Mouse (Mus musculus) forebrain, embryonic 15.5 days (tissue): ENCODE data around the gene Gfm1. TPM values are rescaled to one million over a fixed set of nuclear protein-coding genes. Genes with fewer than 3 reads are reported as not detected.

Experiments
- ATAC-seq: fragments of 200-750 bp; cut with Nextera tagmentation; replicated peaks from 2 replicates; pipeline ENCODE4 v1.8.0; 2017; ENCODE audit warnings: mild to moderate bottlenecking, moderate TSS enrichment, moderate library complexity
- H3K27ac ChIP-seq: fragments of 300-500 bp; sonication (generic); replicated peaks from 2 replicates; pipeline ENCODE4 v1.5.1; 2015; ENCODE audit warnings: mild to moderate bottlenecking, inconsistent platforms
- H3K27me3 ChIP-seq: fragments of 300-500 bp; sonication (generic); 2 replicates; pipeline ENCODE4 v1.6.1; 2015; ENCODE audit warnings: inconsistent platforms
- H3K36me3 ChIP-seq: fragments of 300-500 bp; sonication (generic); 2 replicates; pipeline ENCODE4 v1.6.1; 2015; ENCODE audit warnings: mild to moderate bottlenecking, inconsistent platforms
- H3K4me1 ChIP-seq: fragments of 300-500 bp; sonication (generic); 2 replicates; pipeline ENCODE4 v1.6.1; 2015; ENCODE audit warnings: inconsistent platforms
- H3K4me2 ChIP-seq: fragments of 300-500 bp; sonication (generic); replicated peaks from 2 replicates; pipeline ENCODE4 v1.6.1; 2015; ENCODE audit warnings: mild to moderate bottlenecking, inconsistent platforms
- H3K4me3 ChIP-seq: fragments of 300-500 bp; sonication (generic); 2 replicates; pipeline ENCODE4 v1.5.1; 2015; ENCODE audit warnings: mild to moderate bottlenecking, inconsistent platforms
- H3K9ac ChIP-seq: fragments of 300-500 bp; sonication (generic); replicated peaks from 2 replicates; pipeline ENCODE4 v1.6.1; 2015; ENCODE audit warnings: mild to moderate bottlenecking, inconsistent platforms
- H3K9me3 ChIP-seq: fragments of 300-500 bp; sonication (generic); 2 replicates; pipeline ENCODE4 v1.6.1; 2016; ENCODE audit warnings: inconsistent platforms
- WGBS: fragments of 180-500 bp; shearing (Covaris S2); methylation state at CpG from one replicate; pipeline ENCODE4 v1.1.7; 2015; ENCODE audit warnings: mixed read lengths; 5-methylcytosine and 5-hydroxymethylcytosine counted together
- polyA plus RNA-seq: library from polyadenylated mRNA; unstranded; fragments of >200 nt; fragmentation: Nextera tagmentation; extraction: Ambion mirVana; gene quantifications from 2 replicates; pipeline ENCODE4 v1.2.1, GENCODE M21; 2015

Gene Gfm1
- polyA plus RNA-seq, 1 experiment from 2014 or later = 33.2 TPM

- H3K27me3 ChIP-seq = no peaks in the 10 kb centered on the region
- H3K9ac ChIP-seq = no peak overlapping the region
- no peaks in the 10 kb centered on the region for H3K36me3 ChIP-seq
- no peak overlapping the region for H3K27ac ChIP-seq
- no peak overlapping the region for H3K4me2 ChIP-seq
- no peaks in the 10 kb centered on the region for H3K4me1 ChIP-seq
- no peak for ATAC-seq
- WGBS = 94% methylated on average over 4 of the region's 4 CpGs
- H3K9me3 ChIP-seq = no peaks in the 10 kb centered on the region
- no peak overlapping the region for H3K4me3 ChIP-seq
Observed at GRCm38 (mm10) chr3:67499406-67499791, 69.5 kb downstream of the Gfm1 start.

DNA sequence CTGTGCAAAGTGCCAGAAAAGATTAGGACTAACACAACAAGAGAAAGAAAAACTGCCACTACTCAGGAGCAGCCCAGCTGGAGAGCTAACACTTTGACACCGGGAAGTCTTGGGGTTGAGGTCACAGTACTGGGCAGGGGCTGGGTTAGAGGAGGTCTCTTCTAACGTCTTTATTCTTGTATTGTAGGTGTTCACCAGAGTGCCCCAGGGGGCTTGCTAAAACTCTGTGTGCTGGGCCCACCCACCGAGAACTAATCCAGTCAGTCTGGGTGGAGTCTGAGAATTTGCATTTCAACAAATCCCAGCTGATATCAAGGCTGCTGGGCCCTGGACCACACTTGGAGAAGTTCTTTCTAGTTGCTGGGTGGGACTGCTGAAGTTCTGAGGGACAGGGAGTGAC is 74.0 kb downstream of the Gfm1 start:
- no peak for ATAC-seq
- H3K4me1 ChIP-seq = no peaks in the 10 kb centered on the region
- no peaks in the 10 kb centered on the region for H3K36me3 ChIP-seq
- WGBS = 3% methylated on average over 3 of the region's 3 CpGs
- no peaks in the 10 kb centered on the region for H3K27me3 ChIP-seq
- no peak overlapping the region for H3K4me3 ChIP-seq
- H3K27ac ChIP-seq = no peak overlapping the region
- H3K9ac ChIP-seq = no peak overlapping the region
- no peaks in the 10 kb centered on the region for H3K9me3 ChIP-seq
- H3K4me2 ChIP-seq = no peak overlapping the region

DNA sequence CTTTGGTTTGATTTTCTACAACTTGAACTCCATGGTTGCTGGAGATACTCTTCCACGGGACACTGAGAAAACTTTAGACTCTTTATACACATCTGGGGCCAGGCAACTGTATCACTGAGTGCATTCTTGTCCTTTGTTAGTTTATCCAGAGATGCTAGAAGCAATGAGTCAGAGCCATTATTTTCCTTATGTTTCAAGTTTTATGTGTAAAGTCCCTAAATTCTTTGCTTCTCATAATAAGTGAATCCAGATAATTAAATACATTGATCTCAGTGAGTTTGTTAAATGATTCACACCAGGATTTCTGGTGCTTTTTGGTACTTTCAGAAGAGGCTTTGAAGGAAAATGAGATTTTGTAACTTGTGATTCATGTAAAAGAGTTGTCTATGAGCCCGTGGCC is 75.4 kb downstream of the Gfm1 start:
- 77% methylated on average over 2 of the region's 2 CpGs for WGBS
- Histone ChIP-seq H3K27me3 (no peaks in the 10 kb centered on the region), H3K27ac (no peak overlapping the region), H3K4me1 (no peaks in the 10 kb centered on the region), H3K36me3 (no peaks in the 10 kb centered on the region), H3K4me3 (no peak overlapping the region), H3K4me2 (no peak overlapping the region), H3K9ac (no peak overlapping the region), H3K9me3 (no peaks in the 10 kb centered on the region)
- ATAC-seq = no peak

DNA sequence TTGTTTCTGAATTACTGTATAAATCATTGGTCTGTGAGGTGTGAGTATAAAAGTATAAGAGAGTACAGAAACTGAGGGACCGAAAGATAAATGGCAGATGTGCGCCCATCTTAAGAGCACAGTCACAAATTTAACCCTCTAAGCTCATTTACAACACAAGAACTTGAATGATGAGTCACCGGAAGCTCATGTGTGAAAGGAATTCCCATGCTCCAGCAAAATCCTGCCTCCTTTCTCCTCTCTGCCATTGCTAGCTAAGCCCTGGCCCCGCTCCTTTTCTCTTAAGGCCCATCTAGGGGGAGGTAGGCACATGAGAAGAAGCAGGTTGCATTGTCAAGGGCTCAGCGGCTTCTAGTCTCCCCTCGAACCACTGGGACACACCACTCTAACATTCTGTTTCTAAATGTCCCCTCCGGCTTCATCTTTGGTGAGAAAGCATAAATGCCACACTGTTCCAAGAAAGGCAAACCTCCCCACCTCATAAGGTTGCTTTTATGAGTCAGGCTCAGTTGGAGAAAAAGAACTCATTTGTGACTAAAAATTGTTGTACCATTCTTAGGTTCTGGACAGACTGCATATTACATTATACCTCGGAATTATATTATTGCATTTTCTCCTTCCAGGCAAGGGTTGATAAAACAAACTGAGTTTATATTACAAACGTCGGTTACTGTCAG is 78.5 kb downstream of the Gfm1 start:
- H3K27me3 ChIP-seq = peaks cover 1% of the 10 kb centered on the region; the same call in 1 of the 2 replicates
- no peak overlapping the region for H3K9ac ChIP-seq
- no peak overlapping the region for H3K27ac ChIP-seq
- H3K4me1 ChIP-seq = no peaks in the 10 kb centered on the region
- 87% methylated on average over 10 of the region's 10 CpGs for WGBS
- no peak overlapping the region for H3K4me2 ChIP-seq
- ATAC-seq = no peak
- no peak overlapping the region for H3K4me3 ChIP-seq
- H3K36me3 ChIP-seq = no peaks in the 10 kb centered on the region
- no peaks in the 10 kb centered on the region for H3K9me3 ChIP-seq

GRCm38 (mm10) chr3:67512807-67513206 is 82.9 kb downstream of the Gfm1 start:
- H3K27ac ChIP-seq = no peak overlapping the region
- peaks cover 11% of the 10 kb centered on the region for H3K4me1 ChIP-seq
- H3K4me3 ChIP-seq = no peak overlapping the region
- no peaks in the 10 kb centered on the region for H3K36me3 ChIP-seq
- no peaks in the 10 kb centered on the region for H3K9me3 ChIP-seq
- WGBS = 5% methylated on average over 5 of the region's 5 CpGs
- peaks cover 24% of the 10 kb centered on the region; the same call in 1 of the 2 replicates for H3K27me3 ChIP-seq
- no peak overlapping the region for H3K4me2 ChIP-seq
- ATAC-seq = peak; percentile 77
- H3K9ac ChIP-seq = no peak overlapping the region

- peak overlapping the region; percentile 54 for H3K4me3 ChIP-seq
- peak overlapping the region; percentile 58 for H3K9ac ChIP-seq
- H3K27me3 ChIP-seq = peaks cover 24% of the 10 kb centered on the region; the same call in 1 of the 2 replicates
- WGBS = 5% methylated on average over 40 of the region's 40 CpGs
- no peak overlapping the region for H3K27ac ChIP-seq
- no peaks in the 10 kb centered on the region for H3K36me3 ChIP-seq
- H3K4me2 ChIP-seq = peak overlapping the region; percentile 99
- peaks cover 11% of the 10 kb centered on the region for H3K4me1 ChIP-seq
- H3K9me3 ChIP-seq = no peaks in the 10 kb centered on the region
- peak; percentile 62 for ATAC-seq
Observed at GRCm38 (mm10) chr3:67514801-67515273, 84.9 kb downstream of the Gfm1 start.

DNA sequence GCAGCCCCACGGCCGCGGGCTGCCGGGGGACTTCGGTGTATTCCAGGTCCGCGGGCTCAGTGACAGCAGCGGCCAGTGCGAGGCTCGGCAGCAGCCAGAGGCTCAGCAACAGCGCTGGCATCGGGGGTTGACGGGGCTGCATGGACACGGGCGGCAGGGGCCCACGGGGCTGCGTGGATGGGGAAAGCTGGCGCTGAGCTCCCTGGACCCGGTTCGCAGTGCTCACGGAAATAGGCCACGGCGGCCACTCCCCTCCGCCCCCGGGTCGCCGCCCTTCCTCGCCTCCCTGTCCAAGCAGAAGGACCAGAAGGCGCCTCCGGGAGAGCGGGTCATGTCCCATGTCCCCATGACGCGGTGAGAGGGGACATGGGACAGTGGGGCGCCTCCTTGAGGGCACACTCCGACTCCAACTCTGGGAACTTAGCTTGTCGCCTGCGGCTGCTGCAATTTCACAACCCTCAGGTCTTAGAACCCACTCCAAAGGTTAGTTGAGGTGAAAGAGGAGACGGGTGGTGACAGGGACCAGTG is 85.4 kb downstream of the Gfm1 start, which contains the start of gene Rarres1:
Gene Rarres1, minus strand, starts transcription at position 250 of the 528 bp plus-strand sequence.
- no peak within 1 kb of the TSS for H3K27ac ChIP-seq
- peak within 1 kb of the TSS; percentile 54 for H3K4me3 ChIP-seq
- H3K9me3 ChIP-seq = no peaks in the 10 kb centered on the region
- H3K27me3 ChIP-seq = peaks cover 24% of the 10 kb centered on the region; the same call in 1 of the 2 replicates
- peak; percentile 55 for ATAC-seq
- WGBS = 2% methylated on average over 38 of the region's 38 CpGs
- peaks cover 11% of the 10 kb centered on the region for H3K4me1 ChIP-seq
- H3K4me2 ChIP-seq = peak within 1 kb of the TSS; percentile 99
- H3K36me3 ChIP-seq = no peaks in the 10 kb centered on the region
- H3K9ac ChIP-seq = peak within 1 kb of the TSS; percentile 58

DNA sequence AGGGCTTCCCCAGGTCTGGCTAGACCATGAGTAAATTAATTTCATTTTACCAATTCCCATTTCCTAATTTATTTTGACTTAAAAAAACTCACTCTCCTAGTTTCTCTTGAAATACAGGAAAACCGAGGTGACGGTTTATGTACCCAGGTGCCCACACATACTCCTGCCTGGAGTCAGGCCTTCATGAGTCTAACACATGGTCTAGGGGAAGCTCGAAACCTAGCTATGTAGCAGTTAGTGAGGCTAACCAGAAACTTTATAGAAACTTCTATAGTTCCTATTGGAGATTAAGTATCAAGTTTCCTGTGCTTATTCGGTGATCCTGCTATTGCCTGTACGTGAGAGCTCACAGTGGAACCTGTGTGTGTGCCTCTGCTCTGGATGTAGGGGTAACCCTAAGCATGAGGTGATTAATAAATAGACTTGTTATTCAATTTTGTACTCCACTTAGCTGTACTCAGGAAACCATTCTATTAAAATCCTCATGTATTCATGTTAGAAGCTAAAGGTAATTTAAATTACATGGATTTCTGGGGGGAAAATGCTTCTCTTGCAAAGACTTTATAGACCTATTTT is 90.8 kb downstream of the Gfm1 start:
- Histone ChIP-seq H3K27me3 (peaks cover 7% of the 10 kb centered on the region; the same call in 1 of the 2 replicates), H3K4me1 (peaks cover under 1% of the 10 kb centered on the region), H3K27ac (no peak overlapping the region), H3K4me3 (no peak overlapping the region), H3K9ac (no peak overlapping the region), H3K9me3 (no peaks in the 10 kb centered on the region), H3K4me2 (no peak overlapping the region), H3K36me3 (no peaks in the 10 kb centered on the region)
- 91% methylated on average over 5 of the region's 5 CpGs for WGBS
- no peak for ATAC-seq

GRCm38 (mm10) chr3:67522709-67523108 is 92.8 kb downstream of the Gfm1 start:
- Histone ChIP-seq H3K9me3 (no peaks in the 10 kb centered on the region), H3K27me3 (no peaks in the 10 kb centered on the region), H3K36me3 (no peaks in the 10 kb centered on the region), H3K4me1 (no peaks in the 10 kb centered on the region), H3K9ac (no peak overlapping the region), H3K4me3 (no peak overlapping the region), H3K27ac (no peak overlapping the region), H3K4me2 (no peak overlapping the region)
- WGBS = 84% methylated on average over 8 of the region's 8 CpGs
- ATAC-seq = no peak

DNA sequence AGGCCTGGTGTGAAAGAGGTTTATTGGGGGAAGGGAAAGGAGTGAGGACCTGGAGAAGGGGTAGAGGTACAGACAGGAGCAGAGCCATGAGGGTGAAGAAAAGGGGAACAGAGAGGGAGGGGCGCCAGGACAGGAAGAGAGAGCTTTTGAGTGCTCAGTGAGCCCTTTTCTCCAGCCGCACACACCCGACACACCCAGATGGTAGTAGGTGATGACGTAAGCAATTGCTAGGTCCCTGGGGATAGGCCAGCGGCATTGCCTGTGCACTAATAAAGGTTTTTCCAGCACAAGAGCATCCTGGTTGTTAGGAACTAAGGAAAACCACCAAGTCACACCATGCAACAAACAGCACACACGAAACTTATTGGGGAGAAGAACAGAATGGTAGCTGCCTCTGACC is 94.9 kb downstream of the Gfm1 start:
- no peaks in the 10 kb centered on the region for H3K36me3 ChIP-seq
- H3K27me3 ChIP-seq = no peaks in the 10 kb centered on the region
- no peak overlapping the region for H3K27ac ChIP-seq
- no peak overlapping the region for H3K4me2 ChIP-seq
- H3K9ac ChIP-seq = no peak overlapping the region
- no peak overlapping the region for H3K4me3 ChIP-seq
- no peaks in the 10 kb centered on the region for H3K4me1 ChIP-seq
- WGBS = 81% methylated on average over 6 of the region's 6 CpGs
- no peaks in the 10 kb centered on the region for H3K9me3 ChIP-seq
- ATAC-seq = no peak
